Mouse (Mus musculus) splenic B cell, adult 2 months (primary cell): ENCODE data around the gene Pecr.

Source experiments
- DNase-seq: peaks from one replicate; pipeline ENCODE4 v3.0.0-alpha.2; 2011; ENCODE audit warnings: low read depth, low spot score
- H3K27me3 ChIP-seq: 2 replicates; pipeline ENCODE4 v1.6.1; 2012; ENCODE audit warnings: mild to moderate bottlenecking, low read length, moderate library complexity, mixed read lengths; ENCODE audit not compliant: control insufficient read depth, poor library complexity, insufficient read depth, severe bottlenecking
- H3K36me3 ChIP-seq: 2 replicates; pipeline ENCODE4 v1.6.1; 2012; ENCODE audit warnings: mild to moderate bottlenecking, low read length, moderate library complexity, mixed read lengths; ENCODE audit not compliant: control insufficient read depth, poor library complexity, insufficient read depth, severe bottlenecking

Gene Pecr

GRCm38 (mm10) chr1:72283992-72284485 lies at the start of gene Pecr, which contains the start of gene Tmem169:
Gene Pecr (minus strand): TSS chr1:72284314.
Gene Tmem169 (plus strand): TSS chr1:72284369.
- peak; percentile 92 for DNase-seq
- Histone ChIP-seq H3K27me3 (no peaks in the 10 kb centered on the region), H3K36me3 (no peaks in the 10 kb centered on the region)

- DNase-seq = no peak
- Histone ChIP-seq H3K27me3 (no peaks in the 10 kb centered on the region), H3K36me3 (peaks cover 16% of the 10 kb centered on the region; the same call in 1 of the 2 replicates)
These were observed 42.2 kb upstream of the Pecr start for GRCm38 (mm10) chr1:72326162-72326821.

GRCm38 (mm10) chr1:72323248-72323647 lies 39.1 kb upstream of the Pecr start:
- DNase-seq = no peak
- Histone ChIP-seq H3K36me3 (peaks cover 14% of the 10 kb centered on the region), H3K27me3 (no peaks in the 10 kb centered on the region)

DNA sequence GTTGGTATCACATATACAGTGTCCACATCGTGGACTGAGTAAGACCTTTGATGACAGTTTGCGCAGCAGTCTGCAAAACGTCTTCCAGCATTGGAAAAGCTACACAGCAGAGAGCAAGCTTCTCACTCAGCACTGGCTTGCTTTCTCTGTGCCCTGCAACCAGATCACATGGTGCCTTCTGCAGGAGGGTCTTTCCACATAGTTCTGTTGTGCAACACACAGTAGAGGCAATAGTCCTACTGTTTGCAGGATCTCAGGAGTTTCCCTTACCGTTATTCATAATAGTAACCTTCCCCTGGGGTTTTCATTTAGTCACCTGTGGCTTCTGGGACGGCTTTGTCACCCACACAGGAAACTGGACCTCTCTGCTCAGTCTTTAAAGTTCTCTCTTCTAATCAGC lies 36.6 kb upstream of the Pecr start:
- DNase-seq = no peak
- H3K27me3 ChIP-seq = no peaks in the 10 kb centered on the region
- H3K36me3 ChIP-seq = peaks cover 9% of the 10 kb centered on the region

- peak; percentile 19 for DNase-seq
- no peaks in the 10 kb centered on the region for H3K27me3 ChIP-seq
- peaks cover 9% of the 10 kb centered on the region for H3K36me3 ChIP-seq
These were observed 32.8 kb upstream of the Pecr start for GRCm38 (mm10) chr1:72316901-72317300.

DNA sequence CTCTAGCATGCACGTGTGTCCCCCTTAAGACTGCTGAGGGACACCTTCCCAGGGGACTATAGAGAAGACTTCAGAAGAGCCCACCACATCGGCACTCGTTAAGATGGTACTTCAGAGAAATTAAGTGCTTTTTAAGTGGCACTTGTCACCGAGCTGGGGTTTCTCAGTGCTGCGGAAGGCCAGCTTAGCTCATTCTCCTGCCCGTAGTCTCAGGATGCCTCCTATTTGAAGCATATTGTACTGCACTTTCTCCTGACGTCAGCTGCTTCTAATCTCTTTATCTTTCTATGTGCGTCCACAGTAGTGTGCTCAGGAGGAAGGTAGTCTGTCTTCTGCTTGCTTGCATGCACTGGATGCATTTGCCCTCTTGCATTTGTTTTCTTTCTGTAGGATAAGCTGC lies 32.3 kb upstream of the Pecr start:
- peaks cover 9% of the 10 kb centered on the region for H3K36me3 ChIP-seq
- no peak for DNase-seq
- H3K27me3 ChIP-seq = no peaks in the 10 kb centered on the region

DNA sequence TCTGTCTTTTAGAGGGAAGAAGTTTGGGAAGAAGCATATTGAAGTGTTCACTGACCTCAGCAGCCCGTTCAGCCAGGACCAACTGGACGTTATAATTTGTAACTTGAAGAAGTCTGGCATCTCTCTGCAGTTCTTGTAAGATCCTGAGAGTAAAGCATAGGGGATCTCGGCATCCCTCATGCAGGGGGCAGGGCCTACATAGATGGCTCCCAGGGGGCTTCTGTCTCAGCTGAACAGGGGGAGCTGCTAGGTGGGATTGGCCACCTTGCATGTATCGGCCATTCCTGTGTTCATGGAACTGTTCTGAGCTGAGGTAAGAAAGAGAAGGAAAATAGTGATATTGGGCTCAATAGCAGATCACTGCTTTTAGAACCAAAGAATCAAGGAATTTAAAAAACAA lies 31.3 kb upstream of the Pecr start:
- no peaks in the 10 kb centered on the region for H3K27me3 ChIP-seq
- H3K36me3 ChIP-seq = peaks cover 9% of the 10 kb centered on the region
- DNase-seq = no peak

- peak; percentile 69 for DNase-seq
- Histone ChIP-seq H3K27me3 (no peaks in the 10 kb centered on the region), H3K36me3 (peaks cover 3% of the 10 kb centered on the region; the same call in 1 of the 2 replicates)
These were observed 29.4 kb upstream of the Pecr start for GRCm38 (mm10) chr1:72313399-72314039.

- no peak for DNase-seq
- peaks cover 3% of the 10 kb centered on the region; the same call in 1 of the 2 replicates for H3K36me3 ChIP-seq
- no peaks in the 10 kb centered on the region for H3K27me3 ChIP-seq
These were observed 28.7 kb upstream of the Pecr start for GRCm38 (mm10) chr1:72312701-72313398.

DNA sequence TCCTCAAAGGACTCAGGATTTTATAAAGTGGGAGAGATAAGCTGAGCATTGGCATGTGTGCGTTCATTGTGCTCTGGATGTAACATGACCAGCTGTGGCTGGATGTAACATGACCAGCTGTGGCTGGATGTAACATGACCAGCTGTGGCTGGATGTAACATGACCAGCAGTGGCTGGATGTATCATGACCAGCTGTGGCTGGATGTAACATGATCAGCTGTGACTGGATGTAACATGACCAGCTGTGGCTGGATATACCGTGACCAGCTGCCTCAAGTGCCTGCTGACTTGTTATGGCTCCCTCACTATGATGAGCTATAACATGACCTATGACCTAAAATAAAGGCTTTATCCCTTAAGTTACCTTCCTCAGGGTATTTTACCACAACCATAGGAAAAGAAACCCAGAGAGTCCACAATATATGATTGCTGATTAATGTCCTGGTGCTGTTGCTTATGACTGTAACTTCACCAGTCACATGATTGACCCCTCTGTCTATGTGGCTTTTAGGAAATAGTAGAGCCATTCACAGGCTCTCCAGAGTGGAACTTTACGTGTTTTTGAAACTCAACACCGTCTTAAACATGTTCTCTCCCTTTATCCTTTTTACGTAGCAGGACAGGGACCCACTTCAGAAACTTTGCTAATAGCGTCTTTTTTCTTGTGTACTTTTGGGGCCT lies 25.8 kb upstream of the Pecr start:
- Histone ChIP-seq H3K27me3 (no peaks in the 10 kb centered on the region), H3K36me3 (peaks cover 3% of the 10 kb centered on the region; the same call in 1 of the 2 replicates)
- DNase-seq = no peak

DNA sequence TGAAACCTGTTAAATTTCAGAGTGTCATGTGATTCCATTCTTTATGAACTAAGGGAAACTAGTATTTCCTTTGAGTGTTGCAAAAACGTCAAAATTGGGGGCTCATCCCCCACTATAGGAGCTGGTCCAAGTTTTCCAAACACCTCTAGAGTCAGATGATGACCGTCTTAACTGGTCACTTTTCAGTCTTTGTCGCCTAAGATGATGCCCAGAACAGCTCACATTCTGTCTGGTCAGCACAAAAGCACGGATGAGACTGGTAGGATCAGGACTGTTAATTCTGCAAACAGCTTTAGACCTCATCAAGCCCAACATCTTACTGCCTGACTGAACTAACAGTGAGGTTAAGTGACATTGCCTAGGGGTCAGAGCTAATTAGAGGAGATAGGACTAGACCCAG lies 24.8 kb upstream of the Pecr start:
- H3K27me3 ChIP-seq = no peaks in the 10 kb centered on the region
- H3K36me3 ChIP-seq = peaks cover 3% of the 10 kb centered on the region; the same call in 1 of the 2 replicates

GRCm38 (mm10) chr1:72307317-72307798 lies 23.2 kb upstream of the Pecr start, which contains the start of gene Xrcc5:
Gene Xrcc5 (plus strand): TSS chr1:72307421.
- DNase-seq = peak; percentile 94
- H3K36me3 ChIP-seq = no peaks in the 10 kb centered on the region; the same call in 1 of the 2 replicates

More for the DNA sequence above, 24.8 kb upstream of the Pecr start:
- DNase-seq = no peak

DNA sequence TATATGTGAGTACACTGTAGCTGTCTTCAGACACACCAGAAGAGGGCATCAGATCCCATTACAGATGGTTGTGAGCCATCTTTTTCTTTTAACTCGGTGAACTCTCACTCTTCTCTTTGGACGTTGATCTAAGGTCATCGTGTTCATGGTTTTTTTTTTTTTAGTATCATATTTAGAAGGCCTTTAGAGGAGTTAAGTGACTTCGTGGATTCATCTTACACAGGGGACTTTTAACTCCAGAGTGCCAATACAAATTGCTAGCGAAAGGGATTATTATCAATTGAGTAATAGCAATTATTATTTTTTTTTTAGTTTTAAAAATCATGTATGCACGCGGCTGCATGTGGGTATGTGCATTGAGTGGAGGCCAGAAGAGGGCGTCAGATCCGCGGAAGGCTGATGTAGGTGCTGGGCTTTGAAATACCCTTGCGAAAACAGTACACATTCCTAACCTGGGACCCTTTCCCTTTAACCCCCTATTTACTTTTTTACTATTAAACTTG lies 22.6 kb upstream of the Pecr start:
- DNase-seq = peak; percentile 72
- no peaks in the 10 kb centered on the region; the same call in 1 of the 2 replicates for H3K36me3 ChIP-seq
- no peaks in the 10 kb centered on the region for H3K27me3 ChIP-seq

More at GRCm38 (mm10) chr1:72307317-72307798, 23.2 kb upstream of the Pecr start, which contains the start of gene Xrcc5:
- no peaks in the 10 kb centered on the region for H3K27me3 ChIP-seq

GRCm38 (mm10) chr1:72306241-72306640 lies 22.1 kb upstream of the Pecr start:
- no peaks in the 10 kb centered on the region for H3K27me3 ChIP-seq
- H3K36me3 ChIP-seq = no peaks in the 10 kb centered on the region; the same call in 1 of the 2 replicates
- DNase-seq = no peak
